Mouse (Mus musculus) thymus, postnatal 14 days (tissue): ENCODE data around the gene Cfdp1.

Experiments
- DNase-seq: peaks from one replicate; pipeline ENCODE4 v3.0.0; 2021

Cfdp1 gene

DNA sequence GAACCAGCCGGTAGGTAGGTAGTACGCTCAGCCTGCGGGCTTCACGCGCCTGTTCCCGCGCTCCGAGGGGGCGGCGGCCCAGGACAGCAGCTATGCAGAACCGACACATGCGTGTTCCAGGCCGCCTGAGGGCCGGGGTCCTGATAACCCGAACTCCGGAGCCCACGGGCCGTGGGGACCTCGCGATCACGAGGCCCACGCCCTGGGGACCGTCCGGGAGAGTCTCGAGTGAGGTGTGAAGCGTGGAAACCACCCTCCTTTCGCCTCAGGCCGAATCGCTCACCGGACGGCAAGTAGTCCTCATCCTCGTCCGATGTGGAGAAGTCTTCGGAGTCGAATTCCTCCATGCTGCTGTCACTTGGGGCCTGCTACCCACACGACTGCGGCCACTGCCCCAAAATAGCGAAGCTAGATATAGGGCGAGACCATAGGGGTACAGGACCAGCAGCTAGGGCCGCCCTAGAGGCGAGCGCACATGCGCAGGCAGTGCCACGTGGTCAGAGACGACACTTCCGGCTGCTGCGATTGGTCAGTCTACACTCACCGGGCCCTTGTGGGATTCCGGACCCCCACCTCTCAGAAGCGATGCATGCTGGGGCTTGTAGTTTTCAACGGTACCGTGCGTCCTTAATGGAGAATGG is at the start of gene Cfdp1:
Cfdp1 (minus strand) TSS at position 431 of the 641 bp plus-strand sequence.
- DNase-seq, result peak; percentile 97

GRCm38 (mm10) chr8:111902080-111902479 is 48.0 kb upstream of the Cfdp1 start:
- no peak for DNase-seq

- no peak for DNase-seq
Observed at GRCm38 (mm10) chr8:111898586-111898985, 44.5 kb upstream of the Cfdp1 start.

- DNase-seq, result no peak
Observed at GRCm38 (mm10) chr8:111894955-111895354, 40.9 kb upstream of the Cfdp1 start.

DNA sequence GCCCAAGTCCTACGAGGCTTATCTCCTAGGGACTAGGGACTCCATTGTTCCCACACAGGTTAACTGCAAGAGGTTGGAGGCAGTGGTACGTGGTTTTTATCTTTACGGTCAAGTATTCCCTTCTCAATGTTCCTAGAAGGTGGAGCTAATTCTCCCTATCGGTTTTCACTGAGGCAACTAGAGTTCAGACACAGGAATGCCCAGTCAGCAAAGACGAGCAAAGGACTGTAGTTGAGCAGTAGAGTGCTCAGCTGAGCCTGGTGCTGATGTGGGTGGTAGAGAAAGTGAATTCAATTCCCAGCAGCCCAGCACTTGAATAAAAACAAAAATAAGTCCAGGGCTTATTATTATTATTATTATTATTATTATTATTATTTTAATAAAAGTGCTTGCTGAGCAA is 38.5 kb upstream of the Cfdp1 start:
- no peak for DNase-seq

- no peak for DNase-seq
Observed at GRCm38 (mm10) chr8:111891983-111892382, 37.9 kb upstream of the Cfdp1 start.

GRCm38 (mm10) chr8:111890911-111891303 is 36.8 kb upstream of the Cfdp1 start:
- no peak for DNase-seq

DNA sequence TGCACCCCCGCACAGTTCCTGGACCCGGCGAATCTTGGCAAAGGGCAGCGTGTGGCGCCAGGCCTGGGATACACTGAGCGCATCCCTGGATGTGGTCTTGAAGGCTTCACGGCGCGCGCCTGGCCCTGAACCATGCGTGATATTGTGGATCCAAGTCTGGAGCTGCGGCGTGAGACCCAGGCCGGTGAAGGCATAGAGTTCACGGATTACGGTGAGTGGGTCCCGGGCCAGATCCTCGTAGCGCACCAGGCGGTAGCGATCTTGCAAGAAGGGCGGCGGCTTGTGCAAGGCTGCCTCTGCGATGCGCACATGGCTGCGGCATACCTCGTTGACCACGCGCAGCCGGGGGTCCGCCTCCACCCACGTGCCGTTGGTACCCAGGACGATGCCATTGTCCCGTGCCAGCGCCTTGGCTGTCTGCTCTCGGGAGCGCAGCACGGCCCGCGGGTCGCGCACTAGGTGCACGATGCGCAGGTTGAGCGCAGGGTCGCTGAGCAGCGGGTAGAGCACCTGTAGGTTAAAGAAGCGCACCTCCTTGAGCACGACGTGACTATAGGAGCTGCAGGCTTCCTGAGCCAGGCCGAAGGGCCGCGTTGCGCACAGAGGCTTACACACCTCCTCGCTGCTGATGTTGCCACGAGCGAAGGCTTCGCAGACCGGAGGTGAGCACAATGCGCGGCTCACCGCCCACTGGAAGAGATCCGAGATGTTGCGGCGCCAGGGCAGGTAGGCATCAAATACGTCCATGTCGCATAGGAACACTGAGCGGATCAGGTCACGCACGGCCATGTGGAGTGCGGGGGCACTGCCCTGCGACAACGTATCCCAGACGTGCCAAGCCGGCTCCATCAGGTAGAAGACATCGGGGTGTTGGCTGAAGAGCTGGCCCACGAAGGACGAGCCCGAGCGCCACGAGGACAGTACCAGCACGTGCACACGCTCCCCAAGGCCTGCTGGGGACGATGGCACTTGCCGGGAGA is 36.1 kb upstream of the Cfdp1 start:
- DNase-seq, result no peak

- no peak for DNase-seq
Observed at GRCm38 (mm10) chr8:111888091-111888650, 34.1 kb upstream of the Cfdp1 start.

DNA sequence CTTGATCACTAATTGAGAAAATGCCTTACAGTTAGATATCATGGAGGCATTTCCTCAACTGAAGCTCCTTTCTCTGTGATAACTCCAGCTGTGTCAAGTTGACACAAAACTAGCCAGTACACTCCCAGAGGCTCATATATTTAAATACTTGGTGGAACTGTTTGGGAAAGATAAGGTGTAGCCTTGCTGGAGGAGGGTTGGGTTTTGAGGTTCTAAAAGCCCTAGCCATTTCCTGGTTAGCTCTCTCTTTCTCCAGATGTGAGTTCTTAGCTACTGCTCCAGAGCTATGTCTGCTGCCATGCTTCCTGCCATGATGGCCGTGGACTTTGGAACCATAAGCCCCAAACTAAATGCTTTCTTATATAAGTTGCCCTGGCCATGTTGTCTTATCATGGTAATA is 33.4 kb upstream of the Cfdp1 start:
- no peak for DNase-seq

DNA sequence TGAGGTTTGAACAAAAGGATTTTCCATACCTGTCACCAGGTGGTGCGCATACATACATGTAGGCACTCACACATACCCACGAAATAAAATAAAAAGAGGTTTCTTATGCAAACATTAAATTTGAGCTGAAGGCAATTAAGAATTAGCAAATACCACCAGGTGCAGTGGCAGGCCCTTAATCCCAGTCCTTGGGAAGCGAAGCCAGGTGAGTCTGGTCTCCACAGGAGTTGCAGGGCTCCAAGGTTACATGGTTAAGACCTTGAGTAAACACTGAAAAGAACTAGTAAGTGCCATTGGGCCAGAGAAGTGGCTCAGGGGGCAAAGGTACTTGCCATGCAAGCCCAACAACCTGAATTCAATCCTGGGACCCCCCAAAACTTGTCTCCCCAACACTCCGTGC is 29.5 kb upstream of the Cfdp1 start:
- no peak for DNase-seq

GRCm38 (mm10) chr8:111881591-111881990 is 27.5 kb upstream of the Cfdp1 start:
- peak; percentile 59 for DNase-seq

DNA sequence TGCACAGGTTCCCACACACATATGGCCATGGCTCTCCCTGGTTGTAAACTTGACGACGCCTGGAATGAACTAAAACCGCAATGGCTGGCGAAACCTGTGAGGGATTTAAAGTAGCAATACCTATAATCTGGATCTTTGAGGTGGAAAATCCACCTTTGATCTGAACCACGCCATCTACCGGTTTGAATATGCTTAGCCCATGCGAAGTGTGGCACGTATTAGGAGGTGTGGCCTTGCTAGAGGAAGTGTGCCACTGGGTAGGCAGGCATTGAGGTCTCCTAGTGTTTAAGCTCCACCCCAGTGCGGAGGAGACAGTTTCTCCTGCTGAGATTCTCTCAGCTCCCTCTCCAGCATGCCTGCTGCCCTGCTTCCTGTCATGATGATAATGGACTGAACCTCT is 23.6 kb upstream of the Cfdp1 start:
- peak; percentile 12 for DNase-seq

DNA sequence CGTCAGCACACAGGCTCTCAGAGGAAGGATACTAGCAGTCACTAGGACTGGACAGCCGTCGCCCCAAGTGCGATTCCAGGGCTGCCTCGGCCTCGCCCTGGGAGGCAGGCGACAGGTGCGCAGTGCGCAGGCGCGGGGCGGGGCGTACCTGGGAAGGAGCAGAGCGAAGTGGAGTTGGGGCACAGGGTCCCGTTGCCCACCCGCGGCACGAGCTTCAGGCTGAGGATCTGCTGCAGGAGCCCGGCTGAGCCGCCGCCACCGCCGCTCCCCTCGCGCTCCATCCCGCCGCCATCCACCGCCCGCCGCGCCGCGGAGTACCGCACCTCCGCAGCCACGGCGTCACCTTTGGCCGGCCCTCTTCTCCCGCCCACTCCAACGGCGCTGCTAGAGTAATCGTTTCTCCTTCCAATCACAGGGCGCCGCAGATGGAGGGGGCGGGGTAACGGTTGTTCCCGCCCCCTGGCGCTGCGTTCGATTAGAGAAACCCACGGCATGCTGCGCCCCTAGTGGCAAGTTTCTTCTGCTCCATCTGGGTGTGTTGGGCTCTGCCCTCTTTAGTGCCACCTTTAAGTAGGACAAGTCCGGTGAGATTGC is 22.4 kb upstream of the Cfdp1 start, which contains the start of gene Tmem170:
Tmem170 (minus strand) TSS at position 396 of the 594 bp plus-strand sequence.
- DNase-seq, result peak; percentile 97

DNA sequence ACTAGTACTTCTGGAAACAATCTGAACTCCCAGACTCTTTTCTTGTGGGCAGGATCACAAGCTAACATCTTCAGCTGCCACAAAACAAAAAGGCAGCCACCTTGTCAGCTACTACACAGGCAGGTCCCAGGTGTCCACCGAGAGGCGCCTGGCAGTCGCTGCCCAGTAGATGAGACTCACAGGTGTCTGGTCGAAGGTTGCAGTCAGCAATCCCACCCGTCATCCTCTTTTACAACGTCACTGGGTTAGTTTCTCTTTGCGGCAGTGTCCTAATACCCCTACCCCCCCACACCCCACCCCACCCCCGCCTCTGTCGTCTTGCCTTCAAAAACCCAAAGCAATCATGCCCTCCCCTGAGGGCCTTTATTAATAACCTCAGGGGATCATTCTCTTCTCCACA is 21.7 kb upstream of the Cfdp1 start:
- peak; percentile 32 for DNase-seq

GRCm38 (mm10) chr8:111871278-111871677 is 17.2 kb upstream of the Cfdp1 start:
- DNase-seq, result no peak

GRCm38 (mm10) chr8:111870379-111870778 is 16.3 kb upstream of the Cfdp1 start:
- no peak for DNase-seq

- DNase-seq, result no peak
Observed at GRCm38 (mm10) chr8:111868664-111869063, 14.6 kb upstream of the Cfdp1 start.

DNA sequence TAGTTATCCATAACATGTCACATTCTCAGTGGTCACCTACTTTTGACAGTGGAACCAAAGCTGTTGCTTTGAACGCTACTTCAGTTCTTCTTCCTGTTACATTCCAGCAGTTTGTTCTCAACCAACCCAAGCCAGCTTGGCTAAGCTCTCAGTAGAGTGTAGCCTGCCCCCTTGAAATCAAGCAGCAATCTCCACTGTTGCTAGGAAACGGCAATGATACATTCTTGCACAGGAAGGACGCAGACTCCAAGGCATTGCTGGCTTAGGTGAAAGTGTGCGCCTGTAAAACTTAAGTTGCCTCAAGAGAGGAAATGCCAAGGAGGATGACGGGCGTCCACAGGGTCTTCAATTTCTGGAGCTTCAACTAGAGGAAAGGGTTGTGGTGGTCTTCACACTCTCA is 11.8 kb upstream of the Cfdp1 start:
- DNase-seq, result no peak

- DNase-seq, result no peak
Observed at GRCm38 (mm10) chr8:111865130-111865852, 11.2 kb upstream of the Cfdp1 start.

- no peak for DNase-seq
Observed at GRCm38 (mm10) chr8:111864648-111865047, 10.6 kb upstream of the Cfdp1 start.

DNA sequence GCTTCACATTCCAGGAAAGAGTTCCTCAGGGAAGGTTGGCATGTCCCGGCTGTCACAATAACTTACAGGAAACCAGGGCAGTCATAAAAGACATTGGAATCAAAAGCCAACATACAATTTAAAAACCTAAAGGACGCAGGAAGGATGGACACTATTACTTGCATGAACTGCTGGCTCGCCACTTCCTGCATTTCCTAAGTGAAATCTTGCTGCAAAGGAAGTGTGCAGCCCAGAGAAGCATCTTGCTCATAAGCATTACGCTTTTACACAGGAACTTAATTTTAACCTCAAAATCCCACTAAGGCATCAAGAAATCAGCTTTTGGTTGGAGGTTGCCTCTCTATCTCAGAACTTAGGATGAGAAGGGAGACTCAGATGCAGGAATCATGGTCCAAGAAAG is 9.2 kb upstream of the Cfdp1 start:
- no peak for DNase-seq

DNA sequence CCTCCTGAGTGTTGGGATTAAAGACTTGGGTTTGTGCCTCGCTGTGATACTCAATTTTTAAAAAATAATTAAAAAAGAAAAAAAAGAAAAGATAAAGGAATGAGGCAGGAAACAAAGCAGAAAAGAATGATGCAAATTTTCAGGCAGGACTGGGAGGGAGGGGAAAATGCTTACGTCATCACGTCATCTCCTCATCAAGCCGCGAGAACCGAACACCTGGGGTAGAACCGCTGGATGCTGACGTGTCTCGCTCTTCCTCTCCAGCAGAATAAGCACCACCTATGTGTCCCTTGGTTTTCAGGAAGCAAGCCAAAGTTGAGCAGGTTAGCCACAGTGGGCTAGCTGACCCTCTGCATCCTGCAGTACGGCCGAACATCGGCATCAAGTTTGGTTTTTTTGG is 1.9 kb upstream of the Cfdp1 start:
- DNase-seq, result no peak
